Mouse (Mus musculus) spleen, postnatal 4 days (tissue): ENCODE data around the gene Gfpt2.

Experiments used
- DNase-seq, 2 experiments: peaks; one replicate each; pipeline ENCODE4 v3.0.0; 2022; ENCODE audit warnings: low spot score in 2 of 2

Gene Gfpt2

GRCm38 (mm10) chr11:49883394-49883793, 89.4 kb downstream of the Gfpt2 start:
- peak in 1 of 2 experiments; percentile 19 for DNase-seq
